Mouse (Mus musculus): ENCODE measurements around the gene Syn3. TPM values are rescaled to one million over a fixed set of nuclear protein-coding genes. Genes with fewer than 3 reads are reported as not detected.
"Not testable (repeated sequence)": the region's sequence is repeated elsewhere in the genome, so short reads cannot be mapped to it uniquely, and the experiment has no call there.

Gene Syn3
- polyA plus RNA-seq, 1 experiment from 2014 or later, result 0.20 TPM

- 62% methylated on average over 5 of the region's 5 CpGs for WGBS (ENCODE audit: insufficient replicate concordance)
- H3K27ac ChIP-seq (replicated peaks), result no peak overlapping the region
- H3K9ac ChIP-seq, result no peak overlapping the region
- ATAC-seq (ENCODE audit: insufficient read depth), result no peak
- H3K36me3 ChIP-seq (replicated peaks), result no peaks in the 10 kb centered on the region
- no peaks in the 10 kb centered on the region for H3K9me3 ChIP-seq (replicated peaks)
- H3K27me3 ChIP-seq, result no peaks in the 10 kb centered on the region
- no peaks in the 10 kb centered on the region for H3K4me1 ChIP-seq (replicated peaks)
- no peak overlapping the region for H3K4me2 ChIP-seq
- H3K4me3 ChIP-seq (replicated peaks), result no peak overlapping the region
Observed at GRCm38 (mm10) chr10:86137589-86138173, 361.0 kb downstream of the Syn3 start.

DNA sequence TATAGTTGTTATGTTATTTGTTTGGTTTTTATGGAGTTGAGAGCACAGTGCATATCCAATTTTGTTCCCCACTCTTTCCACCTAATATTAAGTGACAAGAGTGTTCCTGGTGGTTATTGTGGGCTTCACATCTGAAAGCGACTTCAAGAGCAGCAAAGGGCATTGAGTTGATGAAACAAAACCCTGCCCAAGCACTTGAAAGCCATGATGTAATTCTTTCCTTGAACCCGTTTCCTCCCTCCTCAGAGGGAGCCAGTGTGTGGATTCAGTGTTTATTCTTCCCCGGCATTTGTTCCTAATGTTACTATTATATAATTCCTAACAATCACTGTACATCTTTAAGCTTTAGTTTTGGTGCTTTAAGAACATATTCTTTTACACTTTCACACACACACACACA, 361.6 kb downstream of the Syn3 start:
- H3K4me3 ChIP-seq (replicated peaks), result no peak overlapping the region
- H3K27me3 ChIP-seq, result no peaks in the 10 kb centered on the region
- WGBS (ENCODE audit: insufficient replicate concordance), result 48% methylated on average over 3 of the region's 3 CpGs
- no peak overlapping the region for H3K27ac ChIP-seq (replicated peaks)
- no peak overlapping the region for H3K9ac ChIP-seq
- H3K9me3 ChIP-seq (replicated peaks), result no peaks in the 10 kb centered on the region
- no peak overlapping the region for H3K4me2 ChIP-seq
- ATAC-seq (ENCODE audit: insufficient read depth), result no peak
- H3K36me3 ChIP-seq (replicated peaks), result no peaks in the 10 kb centered on the region
- no peaks in the 10 kb centered on the region for H3K4me1 ChIP-seq (replicated peaks)

DNA sequence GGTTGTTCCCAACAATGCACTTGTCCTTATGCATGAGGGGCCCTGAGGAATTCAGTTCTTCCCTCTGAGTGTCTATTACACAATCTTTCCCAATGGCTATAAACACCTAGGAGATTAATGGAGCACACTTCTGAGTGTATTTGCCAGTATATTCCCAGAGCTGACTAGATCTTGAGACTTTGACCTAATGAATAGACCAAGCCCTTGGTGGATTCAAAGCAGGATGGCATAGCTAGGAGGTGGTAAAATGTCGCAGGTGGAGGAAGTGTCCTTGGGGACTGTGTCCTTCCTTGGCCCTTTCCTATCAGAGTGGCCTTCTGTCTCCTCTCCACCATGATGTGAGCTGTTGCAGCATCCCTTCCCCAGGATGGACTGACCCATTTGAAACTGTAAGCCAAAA, 362.4 kb downstream of the Syn3 start:
- H3K4me3 ChIP-seq (replicated peaks), result no peak overlapping the region
- H3K4me2 ChIP-seq, result no peak overlapping the region
- ATAC-seq (ENCODE audit: insufficient read depth), result no peak
- H3K27ac ChIP-seq (replicated peaks), result no peak overlapping the region
- no peak overlapping the region for H3K9ac ChIP-seq
- no peaks in the 10 kb centered on the region for H3K27me3 ChIP-seq
- WGBS (ENCODE audit: insufficient replicate concordance), result 54% methylated on average over 1 of the region's 1 CpGs
- H3K9me3 ChIP-seq (replicated peaks), result no peaks in the 10 kb centered on the region
- H3K4me1 ChIP-seq (replicated peaks), result no peaks in the 10 kb centered on the region
- no peaks in the 10 kb centered on the region for H3K36me3 ChIP-seq (replicated peaks)

DNA sequence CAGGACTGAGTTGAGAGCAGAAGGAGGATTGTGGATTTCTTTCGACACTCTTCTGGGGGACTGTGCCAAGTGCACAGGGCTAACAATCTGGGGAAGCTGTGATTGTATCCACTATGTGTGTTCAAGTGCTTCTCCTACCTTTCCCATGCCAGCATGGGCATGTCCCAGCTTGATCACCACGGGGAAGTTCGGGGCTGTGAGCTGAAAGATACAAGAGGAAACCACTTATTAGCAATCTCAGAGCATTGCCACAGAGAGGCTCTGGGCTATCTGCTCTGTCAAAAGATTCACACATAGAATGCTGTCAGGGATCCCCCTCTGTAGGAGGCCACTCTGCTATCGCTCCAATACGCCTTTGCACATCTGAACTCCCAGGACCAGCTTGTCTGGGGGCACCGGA, 363.8 kb downstream of the Syn3 start:
- ATAC-seq (ENCODE audit: insufficient read depth), result no peak
- no peaks in the 10 kb centered on the region for H3K9me3 ChIP-seq (replicated peaks)
- H3K4me3 ChIP-seq (replicated peaks), result no peak overlapping the region
- H3K4me2 ChIP-seq, result no peak overlapping the region
- no peak overlapping the region for H3K27ac ChIP-seq (replicated peaks)
- H3K27me3 ChIP-seq, result no peaks in the 10 kb centered on the region
- no peak overlapping the region for H3K9ac ChIP-seq
- 47% methylated on average over 6 of the region's 6 CpGs for WGBS (ENCODE audit: insufficient replicate concordance)
- H3K36me3 ChIP-seq (replicated peaks), result no peaks in the 10 kb centered on the region
- no peaks in the 10 kb centered on the region for H3K4me1 ChIP-seq (replicated peaks)

DNA sequence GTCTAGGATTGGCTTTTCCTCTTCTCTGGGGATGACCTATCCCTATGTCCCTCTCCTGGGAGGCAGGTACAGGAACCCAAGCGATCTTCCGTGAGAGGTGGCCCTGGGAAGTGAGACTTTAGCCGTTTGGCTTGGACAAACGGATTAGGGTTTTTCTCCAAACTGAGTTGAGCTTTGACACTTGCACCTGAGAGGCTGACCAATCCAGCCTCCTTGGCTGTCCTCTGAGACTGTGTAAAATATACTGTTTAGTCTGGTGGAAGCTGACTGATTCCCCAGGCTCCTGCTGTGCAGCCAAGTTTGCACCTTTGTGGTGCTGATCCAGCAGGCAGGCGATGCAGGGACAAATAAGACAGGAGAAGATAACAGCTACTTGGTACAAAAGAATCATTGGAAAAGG, 364.4 kb downstream of the Syn3 start:
- Histone ChIP-seq H3K9me3 (replicated peaks) (no peaks in the 10 kb centered on the region), H3K4me1 (replicated peaks) (no peaks in the 10 kb centered on the region), H3K9ac (no peak overlapping the region), H3K4me3 (replicated peaks) (no peak overlapping the region), H3K27ac (replicated peaks) (no peak overlapping the region), H3K27me3 (no peaks in the 10 kb centered on the region), H3K4me2 (no peak overlapping the region), H3K36me3 (replicated peaks) (no peaks in the 10 kb centered on the region)
- 60% methylated on average over 5 of the region's 5 CpGs for WGBS (ENCODE audit: insufficient replicate concordance)
- ATAC-seq (ENCODE audit: insufficient read depth), result no peak

DNA sequence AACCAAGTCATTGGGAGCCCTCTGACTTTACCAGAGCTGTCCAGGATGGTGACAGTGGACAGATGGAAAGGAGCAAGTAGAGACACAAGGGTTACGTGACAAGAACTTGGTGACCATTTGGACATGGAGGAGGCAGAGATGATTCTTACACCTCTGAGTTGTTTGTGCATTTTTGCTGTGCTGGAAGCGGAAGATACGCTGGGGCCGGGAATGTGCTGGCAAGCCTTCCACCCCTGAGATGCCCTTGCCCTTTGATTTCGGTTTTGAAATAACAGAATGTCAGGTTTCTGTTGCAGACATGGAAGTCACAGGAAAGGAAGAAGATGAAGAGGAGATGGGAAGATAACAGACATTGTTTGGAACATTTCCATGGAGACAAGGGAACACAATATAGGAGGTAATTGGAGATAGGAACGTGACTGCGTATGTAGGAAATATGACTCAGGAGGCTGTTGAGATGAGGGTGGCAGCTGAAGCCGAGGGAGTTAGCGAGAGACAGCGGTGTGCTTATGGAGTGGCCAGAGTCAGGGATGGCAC, 366.2 kb downstream of the Syn3 start:
- 63% methylated on average over 10 of the region's 10 CpGs for WGBS (ENCODE audit: insufficient replicate concordance)
- no peaks in the 10 kb centered on the region for H3K4me1 ChIP-seq (replicated peaks)
- no peak for ATAC-seq (ENCODE audit: insufficient read depth)
- no peaks in the 10 kb centered on the region for H3K9me3 ChIP-seq (replicated peaks)
- H3K4me3 ChIP-seq (replicated peaks), result no peak overlapping the region
- H3K4me2 ChIP-seq, result no peak overlapping the region
- H3K36me3 ChIP-seq (replicated peaks), result no peaks in the 10 kb centered on the region
- no peaks in the 10 kb centered on the region for H3K27me3 ChIP-seq
- H3K9ac ChIP-seq, result no peak overlapping the region
- no peak overlapping the region for H3K27ac ChIP-seq (replicated peaks)

- H3K4me1 ChIP-seq (replicated peaks), result no peaks in the 10 kb centered on the region
- no peaks in the 10 kb centered on the region for H3K36me3 ChIP-seq (replicated peaks)
- H3K9ac ChIP-seq, result no peak overlapping the region
- ATAC-seq (ENCODE audit: insufficient read depth), result no peak
- H3K27me3 ChIP-seq, result no peaks in the 10 kb centered on the region
- H3K27ac ChIP-seq (replicated peaks), result no peak overlapping the region
- no peak overlapping the region for H3K4me3 ChIP-seq (replicated peaks)
- no peak overlapping the region for H3K4me2 ChIP-seq
- H3K9me3 ChIP-seq (replicated peaks), result no peaks in the 10 kb centered on the region
- WGBS (ENCODE audit: insufficient replicate concordance), result 68% methylated on average over 6 of the region's 6 CpGs
Observed at GRCm38 (mm10) chr10:86129046-86129445, 369.6 kb downstream of the Syn3 start.

- no peaks in the 10 kb centered on the region for H3K9me3 ChIP-seq (replicated peaks)
- H3K36me3 ChIP-seq (replicated peaks), result no peaks in the 10 kb centered on the region
- WGBS (ENCODE audit: insufficient replicate concordance), result 71% methylated on average over 11 of the region's 11 CpGs
- no peaks in the 10 kb centered on the region for H3K4me1 ChIP-seq (replicated peaks)
- H3K9ac ChIP-seq, result no peak overlapping the region
- no peak overlapping the region for H3K4me2 ChIP-seq
- ATAC-seq (ENCODE audit: insufficient read depth), result no peak
- no peak overlapping the region for H3K4me3 ChIP-seq (replicated peaks)
- H3K27me3 ChIP-seq, result no peaks in the 10 kb centered on the region
- H3K27ac ChIP-seq (replicated peaks), result no peak overlapping the region
Observed at GRCm38 (mm10) chr10:86126478-86126877, 372.2 kb downstream of the Syn3 start.

GRCm38 (mm10) chr10:86125421-86125820, 373.3 kb downstream of the Syn3 start:
- Histone ChIP-seq H3K9ac (no peak overlapping the region), H3K27me3 (no peaks in the 10 kb centered on the region), H3K4me2 (no peak overlapping the region), H3K36me3 (replicated peaks) (no peaks in the 10 kb centered on the region), H3K9me3 (replicated peaks) (no peaks in the 10 kb centered on the region), H3K27ac (replicated peaks) (no peak overlapping the region), H3K4me1 (replicated peaks) (no peaks in the 10 kb centered on the region), H3K4me3 (replicated peaks) (no peak overlapping the region)
- 53% methylated on average over 2 of the region's 2 CpGs for WGBS (ENCODE audit: insufficient replicate concordance)
- no peak for ATAC-seq (ENCODE audit: insufficient read depth)

DNA sequence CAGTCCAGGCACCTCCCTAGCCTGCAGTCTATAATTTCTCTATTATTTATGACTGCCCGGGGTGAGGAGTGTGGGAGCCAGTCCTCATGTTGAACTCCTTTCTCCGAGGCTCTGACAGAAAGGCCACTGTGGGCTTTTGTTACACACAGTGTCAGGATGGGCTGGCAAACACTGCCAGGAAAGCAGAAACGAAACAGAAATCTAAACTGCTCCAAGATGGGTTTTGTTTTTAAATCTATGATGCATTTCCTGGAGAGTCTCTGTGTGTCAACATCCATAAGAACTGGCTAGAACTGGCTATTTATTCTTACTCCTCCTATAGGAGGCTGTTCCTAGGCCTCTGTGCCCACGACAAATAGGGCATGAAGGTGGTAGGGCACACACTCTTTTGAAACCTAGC, 374.6 kb downstream of the Syn3 start:
- ATAC-seq (ENCODE audit: insufficient read depth), result no peak
- H3K27ac ChIP-seq (replicated peaks), result no peak overlapping the region
- no peaks in the 10 kb centered on the region for H3K4me1 ChIP-seq (replicated peaks)
- no peaks in the 10 kb centered on the region for H3K36me3 ChIP-seq (replicated peaks)
- H3K27me3 ChIP-seq, result no peaks in the 10 kb centered on the region
- H3K9ac ChIP-seq, result no peak overlapping the region
- H3K4me3 ChIP-seq (replicated peaks), result no peak overlapping the region
- no peaks in the 10 kb centered on the region for H3K9me3 ChIP-seq (replicated peaks)
- WGBS (ENCODE audit: insufficient replicate concordance), result 34% methylated on average over 4 of the region's 4 CpGs
- H3K4me2 ChIP-seq, result no peak overlapping the region

DNA sequence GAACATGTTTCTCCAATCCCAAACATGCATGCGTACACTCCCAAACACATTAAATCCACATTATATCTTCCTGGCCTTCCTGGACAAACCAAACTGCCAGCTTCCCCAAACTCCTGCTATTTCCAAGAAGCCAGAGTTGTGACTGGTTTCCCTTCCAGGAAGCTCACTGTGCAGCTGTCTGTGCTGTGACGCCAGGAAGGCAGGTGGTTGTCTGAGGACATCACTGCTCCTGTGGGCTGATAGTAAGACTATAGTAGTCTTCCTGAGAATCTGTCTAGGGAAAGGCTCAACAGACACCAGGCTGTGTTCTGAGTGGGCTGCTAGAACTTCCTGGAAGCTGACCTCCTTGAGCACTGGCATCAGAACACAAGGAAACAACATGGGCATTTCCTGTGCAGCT, 375.5 kb downstream of the Syn3 start:
- no peaks in the 10 kb centered on the region for H3K36me3 ChIP-seq (replicated peaks)
- H3K4me1 ChIP-seq (replicated peaks), result no peaks in the 10 kb centered on the region
- H3K4me2 ChIP-seq, result no peak overlapping the region
- H3K27me3 ChIP-seq, result no peaks in the 10 kb centered on the region
- 61% methylated on average over 2 of the region's 2 CpGs for whole genome bisulfite sequencing (ENCODE audit: insufficient replicate concordance)
- no peak overlapping the region for H3K27ac ChIP-seq (replicated peaks)
- no peak overlapping the region for H3K4me3 ChIP-seq (replicated peaks)
- no peak overlapping the region for H3K9ac ChIP-seq
- no peak for ATAC-seq (ENCODE audit: insufficient read depth)
- H3K9me3 ChIP-seq (replicated peaks), result no peaks in the 10 kb centered on the region

DNA sequence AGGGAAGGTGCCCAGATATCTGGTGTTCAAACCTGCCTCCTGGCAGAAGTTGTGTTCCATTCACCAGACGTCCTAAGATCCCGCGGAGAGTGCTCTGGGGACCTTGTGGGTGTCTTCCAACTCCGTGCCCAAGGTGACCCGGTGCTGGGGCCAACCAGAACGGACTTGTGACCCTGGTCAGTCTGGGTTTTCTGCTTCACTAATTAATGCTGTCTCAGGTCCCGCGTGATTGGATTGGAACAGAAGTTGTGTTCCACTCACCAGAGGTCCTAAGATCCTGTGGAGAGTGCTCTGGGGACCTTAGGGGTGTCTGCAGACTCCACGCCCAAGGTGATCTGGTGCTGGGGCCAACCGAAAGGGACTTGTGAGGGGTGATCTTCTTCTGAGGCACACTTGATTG, 376.2 kb downstream of the Syn3 start:
- not testable (repeated sequence) for H3K4me2 ChIP-seq; H3K4me3 ChIP-seq (replicated peaks); H3K4me1 ChIP-seq (replicated peaks); H3K27me3 ChIP-seq; H3K27ac ChIP-seq (replicated peaks); H3K36me3 ChIP-seq (replicated peaks); H3K9me3 ChIP-seq (replicated peaks); ATAC-seq (ENCODE audit: insufficient read depth); H3K9ac ChIP-seq
- WGBS (ENCODE audit: insufficient replicate concordance), result 66% methylated on average over 10 of the region's 10 CpGs
